Mouse (Mus musculus): ENCODE data around the gene Dusp5.

Dusp5 gene

DNA sequence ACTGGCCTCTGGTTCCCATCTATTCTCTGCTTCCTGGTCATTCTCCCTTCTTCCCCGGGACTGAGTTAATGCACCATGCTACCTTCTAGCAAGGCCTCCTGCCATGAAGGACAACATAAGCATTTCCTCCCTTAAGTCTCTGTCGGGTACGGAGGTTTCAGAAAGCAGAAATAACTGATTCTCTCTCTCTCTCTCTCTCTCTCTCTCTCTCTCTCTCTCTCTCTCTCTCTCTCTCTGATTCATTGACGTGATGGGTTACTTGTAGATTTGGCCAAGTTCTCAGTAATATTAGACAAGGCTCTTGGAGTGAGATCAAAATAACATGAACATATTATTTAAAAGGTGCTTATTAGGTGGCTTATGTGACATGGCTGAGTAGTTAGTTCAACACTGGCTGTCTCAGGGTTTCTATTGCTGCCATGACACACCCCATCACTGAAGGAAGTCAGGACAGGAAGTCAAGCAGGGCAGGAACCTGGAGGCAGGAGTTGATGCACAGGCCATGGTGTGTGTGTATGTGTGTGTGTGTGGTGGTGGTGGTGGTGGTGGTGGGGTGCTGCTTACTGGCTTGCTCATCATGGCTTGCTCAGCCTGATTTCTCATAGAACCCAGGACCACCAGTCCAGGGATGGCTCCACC is 16.1 kb downstream of the Dusp5 start:
- no peak for DNase-seq (ENCODE audit: low spot score)

DNA sequence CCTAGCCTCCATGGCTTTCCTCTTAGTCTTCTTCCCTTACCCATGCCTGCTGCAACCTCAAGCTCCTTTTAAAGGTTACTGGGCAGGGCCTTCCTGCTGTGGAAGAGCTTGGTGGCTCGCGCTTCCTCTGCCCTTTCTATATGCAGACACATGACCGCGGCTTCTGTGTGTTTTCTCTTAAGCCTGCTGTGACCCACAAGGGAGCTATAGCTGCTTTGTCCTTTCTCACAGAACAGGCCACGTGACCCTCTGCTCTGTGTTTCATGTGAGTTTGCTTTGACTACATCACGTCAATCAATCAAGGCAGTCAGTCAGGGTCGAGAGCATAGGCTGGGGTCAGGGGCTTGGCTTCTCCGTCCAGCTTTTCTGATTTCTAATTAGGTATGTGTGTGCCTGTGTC is 18.7 kb downstream of the Dusp5 start:
- no peak for DNase-seq (ENCODE audit: low spot score)

DNA sequence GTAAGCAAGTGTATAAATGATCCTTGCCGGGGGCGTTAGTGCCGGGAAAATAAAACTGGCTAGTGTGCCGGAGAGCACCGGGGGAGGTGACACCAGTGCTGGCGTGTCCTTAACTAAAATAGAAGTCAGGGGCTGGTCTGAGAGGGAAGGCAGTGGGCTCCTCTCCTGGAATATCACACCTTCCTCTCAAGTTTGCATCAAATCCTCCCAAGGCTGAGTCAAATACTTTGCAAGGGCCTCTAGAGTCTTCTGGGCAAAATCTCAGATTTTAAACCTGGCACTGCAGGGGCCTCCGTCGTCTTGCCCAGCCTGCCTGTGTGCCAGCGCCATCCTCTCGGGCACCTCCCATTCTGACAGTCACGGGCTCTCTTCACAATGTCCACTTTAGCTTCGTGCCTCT is 22.1 kb downstream of the Dusp5 start:
- no peak for DNase-seq (ENCODE audit: low spot score)

DNA sequence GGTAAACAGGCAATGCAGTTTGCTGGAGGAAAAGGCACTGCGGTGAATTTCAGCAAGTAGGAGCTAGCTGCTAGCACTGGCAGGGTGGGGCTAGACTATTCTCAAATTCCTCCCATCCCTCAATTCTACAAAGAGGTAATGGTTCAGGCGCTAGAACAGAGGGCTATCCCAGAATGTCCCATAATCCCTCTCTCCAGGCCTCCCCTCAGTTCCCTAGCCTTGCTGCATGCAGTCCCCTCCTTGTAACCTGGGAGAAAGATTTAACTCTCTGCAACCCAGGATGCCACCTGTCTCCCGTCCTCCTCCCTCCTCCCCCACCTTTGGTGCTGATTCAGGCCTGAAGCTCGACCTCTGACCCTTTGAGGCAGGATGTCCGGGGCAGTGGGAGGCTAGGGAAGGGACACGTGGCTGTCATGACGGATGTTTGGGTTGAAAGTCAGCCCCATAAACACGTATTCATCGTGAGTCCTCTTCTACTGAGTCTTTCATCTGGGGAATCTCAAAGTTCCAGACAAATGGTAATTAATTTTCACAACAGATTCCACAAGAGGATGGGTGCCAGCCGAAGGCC is 23.4 kb downstream of the Dusp5 start:
- DNase-seq (ENCODE audit: low spot score): no peak

DNA sequence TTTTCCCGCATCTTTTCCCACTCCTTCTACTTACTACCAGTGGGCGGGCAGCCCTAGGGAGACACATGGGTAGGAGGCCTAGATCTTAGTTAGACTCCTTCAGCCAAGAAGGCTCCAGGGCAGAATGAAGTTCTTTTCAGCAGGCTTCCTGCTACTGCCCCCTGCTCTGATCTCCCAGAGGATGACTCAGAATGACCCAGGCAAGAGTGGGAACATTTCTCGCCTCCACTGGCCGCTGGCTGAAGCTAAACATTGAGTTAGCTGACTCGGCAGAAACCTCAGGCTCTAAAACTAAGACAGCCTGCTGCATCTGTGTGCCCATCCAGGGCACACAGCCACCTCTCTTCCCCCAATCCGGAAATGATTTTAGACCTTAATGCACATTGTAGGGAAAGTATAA is 23.9 kb downstream of the Dusp5 start:
- no peak for DNase-seq (ENCODE audit: low spot score)

- no peak for DNase-seq (ENCODE audit: low spot score)
Measured at GRCm38 (mm10) chr19:53554402-53554801, 25.5 kb downstream of the Dusp5 start.

DNA sequence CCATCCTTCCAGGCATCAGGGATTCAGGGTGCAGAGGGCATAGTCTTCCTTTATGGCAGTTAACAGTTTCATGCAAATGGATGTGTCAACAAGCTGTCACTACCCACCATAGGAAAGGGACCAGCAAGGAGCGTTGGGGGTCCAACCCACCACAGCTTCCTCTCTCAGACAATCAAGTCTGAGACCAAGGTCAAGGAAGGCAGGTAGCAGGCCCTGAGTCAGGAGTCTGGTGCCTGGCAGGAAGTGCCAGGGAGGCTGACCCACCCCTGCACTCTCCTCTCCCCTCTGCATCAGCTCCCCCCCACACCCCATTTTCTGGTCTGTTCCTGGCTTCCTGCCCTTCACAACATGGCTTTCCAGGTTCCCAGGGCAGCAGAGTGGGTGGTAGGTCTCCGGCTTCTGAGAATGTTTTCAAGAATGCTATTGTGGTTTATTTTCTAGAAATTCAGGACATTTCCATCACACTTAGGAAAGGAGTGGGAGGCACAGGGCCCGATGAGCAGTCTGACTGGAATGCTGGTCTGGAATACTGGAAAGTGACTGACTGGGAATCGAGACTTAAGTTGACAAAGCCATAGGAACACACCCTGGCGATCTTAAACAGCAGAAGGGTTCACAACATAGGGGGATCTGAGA is 26.2 kb downstream of the Dusp5 start:
- DNase-seq (ENCODE audit: low spot score): no peak

DNA sequence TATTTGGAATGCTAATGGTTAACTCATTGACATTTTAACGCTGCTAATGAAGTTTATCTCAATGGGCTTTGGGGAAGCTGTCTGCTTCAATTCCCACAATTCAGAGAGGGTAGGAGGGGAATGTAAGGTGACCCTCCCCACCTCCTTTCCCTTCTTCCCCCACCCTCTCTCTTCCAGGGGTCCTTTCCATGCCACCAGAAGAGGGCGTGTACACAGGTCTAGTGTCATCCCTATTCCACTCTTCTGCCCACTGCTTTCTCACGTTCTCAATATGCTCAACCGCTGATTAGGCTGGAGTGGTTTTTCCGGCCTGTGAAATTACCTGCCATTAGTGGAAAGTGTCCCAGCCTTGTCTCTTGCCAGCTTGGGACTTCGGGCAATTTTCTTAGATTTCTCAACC is 27.9 kb downstream of the Dusp5 start:
- no peak for DNase-seq (ENCODE audit: low spot score)

GRCm38 (mm10) chr19:53557267-53557936 is 28.5 kb downstream of the Dusp5 start:
- DNase-seq (ENCODE audit: low spot score): no peak

DNA sequence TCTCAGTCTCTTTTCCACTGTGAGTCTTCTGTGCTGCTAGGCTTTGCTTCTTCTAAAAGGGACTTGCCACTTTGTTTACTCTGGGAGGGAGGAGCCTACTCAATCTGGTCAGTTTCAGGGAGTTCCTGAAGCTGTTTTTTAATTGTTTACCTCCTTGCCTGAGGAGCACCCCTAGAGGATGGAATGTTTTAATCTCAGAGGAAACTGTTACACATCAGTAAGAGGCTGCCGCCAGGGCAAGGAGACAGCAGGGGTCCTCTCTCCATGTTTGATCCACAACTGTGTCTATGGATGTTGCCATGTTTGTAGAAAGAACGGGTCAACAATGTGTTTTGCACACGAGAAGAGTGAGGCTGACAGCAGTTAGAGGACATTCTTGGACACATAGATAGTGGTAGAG is 31.5 kb downstream of the Dusp5 start:
- DNase-seq (ENCODE audit: low spot score): no peak

GRCm38 (mm10) chr19:53564174-53564573 is 35.3 kb downstream of the Dusp5 start:
- no peak for DNase-seq (ENCODE audit: low spot score)

GRCm38 (mm10) chr19:53565565-53566277 is 36.8 kb downstream of the Dusp5 start:
- no peak for DNase-seq (ENCODE audit: low spot score)

- DNase-seq (ENCODE audit: low spot score): no peak
Measured at GRCm38 (mm10) chr19:53567864-53568263, 39.0 kb downstream of the Dusp5 start.

- no peak for DNase-seq (ENCODE audit: low spot score)
Measured at GRCm38 (mm10) chr19:53568553-53568952, 39.6 kb downstream of the Dusp5 start.

- no peak for DNase-seq (ENCODE audit: low spot score)
Measured at GRCm38 (mm10) chr19:53571056-53571455, 42.1 kb downstream of the Dusp5 start.

DNA sequence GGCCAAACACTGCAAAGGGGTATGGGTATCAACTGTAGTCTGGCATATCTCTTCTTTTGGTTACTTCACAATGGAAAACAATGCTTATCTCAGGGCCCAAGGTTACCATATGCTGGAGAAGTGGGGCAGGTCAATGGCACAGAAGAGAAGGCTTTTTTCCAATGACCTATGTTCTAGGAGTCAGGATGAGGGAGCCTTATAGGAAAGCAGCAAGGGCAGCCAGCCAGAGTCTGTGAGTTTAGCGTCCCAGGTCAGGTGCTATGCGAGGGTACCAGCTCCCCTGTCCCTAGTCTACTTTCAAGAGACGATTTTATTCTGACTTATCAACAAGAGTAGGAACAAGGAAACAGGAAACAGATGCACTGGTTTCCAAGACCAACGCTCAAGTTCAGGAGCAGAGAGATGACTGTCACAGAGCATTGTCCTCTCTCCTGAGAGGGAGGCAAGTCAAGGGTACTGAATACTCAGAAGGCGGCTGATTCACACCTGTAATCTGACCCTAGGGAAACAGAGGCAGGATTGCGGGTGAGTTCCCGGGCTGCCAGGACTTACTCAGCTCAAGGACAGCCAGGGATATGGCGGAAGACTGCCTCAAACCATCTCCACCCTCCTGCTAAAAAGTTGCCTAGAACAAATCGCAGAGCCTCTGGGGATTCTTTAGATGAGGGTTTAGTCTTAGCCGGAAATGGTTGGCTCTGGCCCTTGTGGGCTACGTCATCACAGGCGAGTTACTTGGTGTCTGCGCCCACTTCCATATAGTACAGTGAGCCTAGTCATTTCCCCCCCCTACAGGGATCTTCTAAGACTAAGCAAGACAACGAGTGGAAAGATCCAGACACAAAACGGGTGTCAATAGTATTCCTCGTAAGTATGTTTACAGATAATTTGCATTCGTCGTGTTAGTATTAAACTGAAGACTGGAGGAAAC is 42.9 kb downstream of the Dusp5 start:
- no peak for DNase-seq (ENCODE audit: low spot score)

- DNase-seq (ENCODE audit: low spot score): no peak
Measured at GRCm38 (mm10) chr19:53572607-53573006, 43.7 kb downstream of the Dusp5 start.

- no peak for DNase-seq (ENCODE audit: low spot score)
Measured at GRCm38 (mm10) chr19:53573151-53573550, 44.2 kb downstream of the Dusp5 start.

DNA sequence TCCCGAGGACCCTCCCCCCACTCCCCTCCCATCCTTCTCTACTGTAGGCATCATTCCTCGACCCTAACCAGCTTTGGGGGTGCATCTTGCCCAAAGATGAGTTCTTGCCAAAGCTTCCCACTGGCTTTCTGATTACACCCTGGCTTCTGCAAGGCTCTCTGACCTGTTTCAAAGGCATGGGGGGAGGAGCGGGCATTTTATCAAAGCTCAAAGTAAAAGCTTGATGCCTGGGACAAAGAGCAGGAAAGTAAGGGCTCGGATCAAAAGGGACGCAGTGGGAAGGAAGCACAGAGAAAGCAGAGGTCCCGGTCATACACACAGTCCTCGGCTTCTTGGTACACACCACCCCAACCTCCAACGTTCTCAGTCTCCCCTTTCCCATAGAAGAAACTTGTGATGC is 45.2 kb downstream of the Dusp5 start:
- no peak for DNase-seq (ENCODE audit: low spot score)

DNA sequence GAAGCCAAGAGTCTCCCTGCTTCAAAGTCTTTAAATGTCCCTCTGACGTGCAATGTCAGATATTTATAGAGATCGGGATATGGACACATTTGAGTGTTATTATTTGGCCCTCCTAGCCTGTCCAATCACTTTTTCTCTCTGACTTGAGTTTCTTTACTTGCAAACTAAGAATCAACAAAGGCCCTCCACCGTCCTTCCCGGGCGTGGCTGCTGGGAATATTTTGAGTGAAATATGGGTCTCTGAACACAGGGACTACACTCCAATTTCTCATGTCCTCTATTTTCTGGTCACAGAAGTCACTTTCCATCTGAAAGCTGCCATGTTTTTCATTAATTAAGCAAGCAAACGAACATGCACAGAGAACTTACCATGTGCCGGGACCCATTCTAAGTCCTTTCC is 45.6 kb downstream of the Dusp5 start:
- DNase-seq (ENCODE audit: low spot score): no peak

DNA sequence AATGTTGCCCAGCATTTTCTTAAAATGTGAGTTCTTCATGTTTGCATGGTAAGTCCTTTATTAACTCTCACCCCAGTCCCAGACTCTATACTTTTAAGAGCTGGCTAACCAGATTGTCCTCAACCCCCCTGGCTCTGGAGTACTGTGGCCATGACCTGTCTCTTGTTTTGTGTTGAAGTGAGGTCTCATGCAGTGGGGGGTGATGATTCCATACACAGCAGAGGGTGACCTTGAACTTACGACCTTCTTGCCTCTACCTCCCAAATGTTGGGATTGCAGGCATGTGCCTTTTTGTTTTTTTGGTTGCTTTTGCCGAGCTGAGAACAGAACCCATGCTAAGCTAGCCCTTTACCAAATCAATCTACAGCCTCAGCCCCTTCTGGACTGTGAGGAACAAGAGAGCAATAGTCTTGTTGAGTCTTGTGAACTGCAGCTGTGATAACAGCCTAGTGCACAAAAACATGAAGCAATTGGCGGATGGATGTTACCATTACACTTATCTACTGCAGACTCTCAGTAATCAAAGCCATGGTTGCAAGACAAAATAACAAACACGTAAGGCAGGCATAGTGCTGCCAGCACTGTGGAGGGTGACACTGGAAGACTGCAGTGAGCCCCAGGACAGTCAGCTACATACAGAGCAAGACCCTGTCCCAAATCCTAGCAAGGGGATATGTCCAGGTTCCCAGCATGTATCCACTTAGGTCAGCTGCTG is 46.5 kb downstream of the Dusp5 start:
- no peak for DNase-seq (ENCODE audit: low spot score)
